Mouse (Mus musculus) MEL (cell line): ENCODE data around the gene Cspg4.

ENCODE experiments used
- MAZ ChIP-seq: IDR thresholded peaks from 2 replicates; pipeline ENCODE4 v1.6.1; 2012; ENCODE audit warnings: low read depth, mild to moderate bottlenecking, inconsistent platforms, low read length, improper control_type of control experiment
- POLR2A ChIP-seq, 2 experiments: IDR thresholded peaks; 2 replicates each; pipeline ENCODE4 v1.6.1; 2011 to 2012; ENCODE audit warnings: low read length in 2 of 2, mild to moderate bottlenecking in 2 of 2, control low read depth in 1 of 2, improper control_type of control experiment in 1 of 2, low read depth in 1 of 2, moderate library complexity in 1 of 2; ENCODE audit not compliant: control insufficient read depth in 1 of 2, insufficient read depth in 1 of 2, poor library complexity in 1 of 2

- TF ChIP-seq MAZ (no peak), POLR2A (IDR thresholded peaks at IDR 0.05; ENCODE audit: control insufficient read depth in 1 of 2, insufficient read depth in 1 of 2, low read depth in 1 of 2, low read length in 2 of 2, poor library complexity in 1 of 2) (peak in 1 of 2 experiments; percentile 38; a peak in 1 of 4 replicates)
Measured at GRCm38 (mm10) chr9:56889817-56890216, 25.0 kb downstream of the Cspg4 start.
